9 mouse cellular contexts compared by ENCODE assay signal in genomic region chr13:41002001-41002400, GRCm38 (mm10). TPM values are rescaled to one million over a fixed set of nuclear protein-coding genes. Genes with fewer than 3 reads are reported as not detected.
DNase-seq lines count a peak whose midpoint lies in the region; ATAC-seq and TF ChIP-seq lines count a peak whose summit lies in the region.
"Had no signal": no experiment of that assay in that cellular context is flagged by ENCODE, and none has a peak within 500 bp of the region (broad histone marks: within the 10 kb centered on the region; RNA-seq: fewer than 3 reads in every experiment).

No protein-coding gene starts in this region.

- TF ChIP-seq CTCF in CH12.LX (conservative IDR thresholded peaks at IDR 0.05 in 1 of 2, IDR thresholded peaks at IDR 0.05 in 1 of 2; ENCODE audit: low read depth in 2 of 2, low read length in 2 of 2): no peak

- WGBS in hindbrain, embryonic 10.5 days: 88% methylated on average over 5 of the region's 5 CpGs
- 60% methylated on average over 5 of the region's 5 CpGs for WGBS in liver, embryonic 16.5 days (ENCODE audit: insufficient replicate concordance)

- dilution Hi-C loops in CH12.LX (cut with MboI; ENCODE audit: extremely low pct_ligation_motif_present, extremely low pct_unique_long_range_greater_than_20kb, low sequenced_read_pairs): no loop called here

- H3K4me2 ChIP-seq in CH12.LX (ENCODE audit: insufficient read depth, low read depth, poor library complexity, severe bottlenecking): peak overlapping the region; percentile 76
- peak overlapping the region; percentile 97 for H3K4me2 ChIP-seq in liver, embryonic 16.5 days (ENCODE audit: low read depth, low read length)

- no peak for TF ChIP-seq RAD21 in CH12.LX (IDR thresholded peaks at IDR 0.05; ENCODE audit: low read depth, low read length)

- ATAC-seq in erythroblast, adult 5-6 weeks (replicated peaks; ENCODE audit: low FRiP score, poor library complexity, severe bottlenecking): no peak
- ATAC-seq in liver, embryonic 16.5 days (ENCODE audit: low read depth): no peak
- no peak for ATAC-seq in inflammation-experienced regulatory T-cells, adult 6 months
- no peak for ATAC-seq in granulocyte monocyte progenitor cell, adult 5-6 weeks (replicated peaks; ENCODE audit: poor library complexity, severe bottlenecking)

- no peak for TF ChIP-seq POLR2A in CH12.LX (IDR thresholded peaks at IDR 0.05; ENCODE audit: low read depth, low read length)

- peaks cover 31% of the 10 kb centered on the region for H3K79me2 ChIP-seq in CH12.LX (replicated peaks; ENCODE audit: control insufficient read depth, extremely low read depth, insufficient read depth, poor library complexity, severe bottlenecking)

- no peaks in the 10 kb centered on the region for H3K9me3 ChIP-seq in erythroblast, embryonic 14.5 days (ENCODE audit: control insufficient read depth, low read length)
- no peaks in the 10 kb centered on the region for H3K9me3 ChIP-seq in CH12.LX (replicated peaks; ENCODE audit: low read length)
- no peaks in the 10 kb centered on the region for H3K9me3 ChIP-seq in hindbrain, embryonic 10.5 days
- no peaks in the 10 kb centered on the region for H3K9me3 ChIP-seq in liver, embryonic 16.5 days (replicated peaks; ENCODE audit: control insufficient read depth, low read length)

- H3K36me3 ChIP-seq in erythroblast, embryonic 14.5 days (ENCODE audit: control insufficient read depth): peaks cover 48% of the 10 kb centered on the region
- peaks cover 23 to 40% of the 10 kb centered on the region in 2 experiments for H3K36me3 ChIP-seq in CH12.LX (replicated peaks in 1 of 2; ENCODE audit: control insufficient read depth in 1 of 2, insufficient read depth in 1 of 2, low read length in 1 of 2)
- peaks cover 35% of the 10 kb centered on the region for H3K36me3 ChIP-seq in hindbrain, embryonic 10.5 days
- peaks cover 22% of the 10 kb centered on the region for H3K36me3 ChIP-seq in liver, embryonic 16.5 days (ENCODE audit: control insufficient read depth, insufficient read depth)

- no peaks in the 10 kb centered on the region for H3K27me3 ChIP-seq in erythroblast, embryonic 14.5 days (ENCODE audit: control insufficient read depth)
- H3K27me3 ChIP-seq in CH12.LX (replicated peaks): no peaks in the 10 kb centered on the region
- no peaks in the 10 kb centered on the region for H3K27me3 ChIP-seq in hindbrain, embryonic 10.5 days (ENCODE audit: insufficient read depth, poor library complexity, severe bottlenecking)
- H3K27me3 ChIP-seq in liver, embryonic 16.5 days (ENCODE audit: control insufficient read depth, insufficient read depth, low read depth, low read length): no peaks in the 10 kb centered on the region

- peaks cover 52% of the 10 kb centered on the region for H3K4me1 ChIP-seq in erythroblast, embryonic 14.5 days (ENCODE audit: control insufficient read depth)
- H3K4me1 ChIP-seq in CH12.LX (ENCODE audit: control insufficient read depth in 1 of 2, insufficient read depth in 2 of 2): peaks cover 3 to 19% of the 10 kb centered on the region in 2 experiments; a peak in 3 of 4 replicates
- peaks cover 18% of the 10 kb centered on the region for H3K4me1 ChIP-seq in hindbrain, embryonic 10.5 days (replicated peaks)
- H3K4me1 ChIP-seq in liver, embryonic 16.5 days (ENCODE audit: control insufficient read depth, low read depth, low read length): peaks cover 22% of the 10 kb centered on the region

- no peak overlapping the region; the same call in 1 of the 2 replicates for H3K9ac ChIP-seq in CH12.LX (ENCODE audit: insufficient read depth, low read depth)
- peak overlapping the region; percentile 0; the same call in 1 of the 2 replicates for H3K9ac ChIP-seq in liver, embryonic 16.5 days (ENCODE audit: low read depth, low read length)

- no peak for DNase-seq in CH12.LX (ENCODE audit: extremely low read depth)
- DNase-seq in hindbrain, embryonic 10.5 days (ENCODE audit: low spot score): no peak
- no peak for DNase-seq in natural killer cell, adult 2 months (ENCODE audit: low spot score in 2 of 2)
- DNase-seq: kidney, postnatal 4 days had no signal

- no peak overlapping the region for H3K27ac ChIP-seq in CH12.LX (ENCODE audit: insufficient read depth, low read depth)
- no peak overlapping the region for H3K27ac ChIP-seq in hindbrain, embryonic 10.5 days
- 0 out of 2 replicates have a peak overlapping the region, but pooled peaks have one; percentile 31 for H3K27ac ChIP-seq in liver, embryonic 16.5 days (ENCODE audit: low read length)

- in situ Hi-C loops in CH12.LX (cut with MboI; ENCODE audit: low pct_ligation_motif_present, low pct_unique_long_range_greater_than_20kb, low sequenced_read_pairs): loop anchor here (25.0 kb wide), 2 partner anchors 235 to 585 kb away; partner anchors contain the start of gene Smim13

- peak overlapping the region; percentile 100 for H3K4me3 ChIP-seq in erythroblast, embryonic 14.5 days (replicated peaks)
- H3K4me3 ChIP-seq in CH12.LX (replicated peaks in 1 of 3; ENCODE audit: low read depth in 2 of 3, low read length in 2 of 3, poor library complexity in 1 of 3): peak overlapping the region; percentile 29 to 100 (median 98)
- peak overlapping the region; percentile 76 for H3K4me3 ChIP-seq in hindbrain, embryonic 10.5 days
- peak overlapping the region; percentile 99 for H3K4me3 ChIP-seq in liver, embryonic 16.5 days (ENCODE audit: low read depth, low read length)

- no peak for TF ChIP-seq EP300 in CH12.LX (IDR thresholded peaks at IDR 0.05; ENCODE audit: low read length)

TF ChIP-seq in CH12.LX, 34 proteins besides CTCF, POLR2A, EP300 and RAD21:
- TF ChIP-seq POLR2AphosphoS2 (IDR thresholded peaks at IDR 0.05; ENCODE audit: low read depth, low read length): no peak
- TF ChIP-seq JUND (conservative IDR thresholded peaks at IDR 0.05; ENCODE audit: low read depth, low read length): no peak

RNA-seq across cellular contexts. Expression of gene Pak1ip1, which starts 1.2 kb away (rescaled TPM):
- 5.2 and 6.2 TPM in 2 replicates for polyA plus RNA-seq in erythroblast, embryonic 14.5 days (2012)
- total RNA-seq in erythroblast, adult 5-6 weeks (2015; ENCODE audit: low replicate concordance): 25.0 and 33.0 TPM in 2 replicates
- 45.7 and 54.3 TPM in 2 replicates for total RNA-seq in erythroblast, adult 5-6 weeks (2017; ENCODE audit: low replicate concordance)
- total RNA-seq in CH12.LX (2012; rRNA removed) (54.8 and 55.1 TPM in 2 replicates), CH12.LX (2014; rRNA removed) (81.9 and 88.6 TPM in 2 replicates)
- 65.4 and 66.1 TPM in 2 replicates for polyA plus RNA-seq in CH12.LX (2012; ENCODE audit: insufficient read length, low read depth)
- 75.8 and 80.5 TPM in 2 replicates for polyA plus RNA-seq in hindbrain, embryonic 10.5 days (2016; fragmentation: Nextera tagmentation; extraction: Ambion mirVana)
- polyA plus RNA-seq in liver, embryonic 16.5 days (2015; fragmentation: Nextera tagmentation; extraction: Ambion mirVana): 49.6 and 52.7 TPM in 2 replicates
- 100 to 1,000 TPM in 1 of 3 experiments, 10 to 100 TPM in 2; 75.7 to 103 (median 84.7) TPM for polyA plus RNA-seq in inflammation-experienced regulatory T-cells, adult 6 months (2017; shearing (Covaris generic))
- total RNA-seq in granulocyte monocyte progenitor cell, adult 5-6 weeks (2014; fragmentation: Nextera tagmentation): 48.6 and 63.5 TPM in 2 replicates
- 102 and 104 TPM in 2 replicates for total RNA-seq in granulocyte monocyte progenitor cell, adult 5-6 weeks (2017)

RNA-seq across cellular contexts. Expression of gene Tmem14c, which starts 14.1 kb away (rescaled TPM):
- 128 and 145 TPM in 2 replicates for polyA plus RNA-seq in erythroblast, embryonic 14.5 days (2012)
- total RNA-seq in erythroblast, adult 5-6 weeks (2015; ENCODE audit: low replicate concordance): 130 and 145 TPM in 2 replicates
- total RNA-seq in erythroblast, adult 5-6 weeks (2017; ENCODE audit: low replicate concordance): 156 and 258 TPM in 2 replicates
- total RNA-seq in CH12.LX (2012; rRNA removed): 140 and 182 TPM in 2 replicates
- 168 and 183 TPM in 2 replicates for total RNA-seq in CH12.LX (2014; rRNA removed)
- polyA plus RNA-seq in CH12.LX (2012; ENCODE audit: insufficient read length, low read depth): 178 and 183 TPM in 2 replicates
- 211 and 234 TPM in 2 replicates for polyA plus RNA-seq in hindbrain, embryonic 10.5 days (2016; fragmentation: Nextera tagmentation; extraction: Ambion mirVana)
- polyA plus RNA-seq in liver, embryonic 16.5 days (2015; fragmentation: Nextera tagmentation; extraction: Ambion mirVana): 569 and 646 TPM in 2 replicates
- polyA plus RNA-seq in inflammation-experienced regulatory T-cells, adult 6 months (2017; shearing (Covaris generic)): 100 to 1,000 TPM; 130 to 207 (median 140) TPM
- 199 and 201 TPM in 2 replicates for total RNA-seq in granulocyte monocyte progenitor cell, adult 5-6 weeks (2014; fragmentation: Nextera tagmentation)
- 150 and 161 TPM in 2 replicates for total RNA-seq in granulocyte monocyte progenitor cell, adult 5-6 weeks (2017)
